Mouse (Mus musculus) CD4-positive, CD25-positive, alpha-beta regulatory T cell, adult 9 weeks (primary cell): ENCODE data around the gene Tepsin. TPM values are rescaled to one million over a fixed set of nuclear protein-coding genes. Genes with fewer than 3 reads are reported as not detected.

Experiments used
- polyA plus RNA-seq: library from polyadenylated mRNA; unstranded; fragments of 100-300 nt; shearing (Covaris generic); gene quantifications from one replicate; pipeline ENCODE4 v1.2.1, GENCODE M21; 2017

Tepsin gene
- polyA plus RNA-seq: 39.7 TPM

DNA sequence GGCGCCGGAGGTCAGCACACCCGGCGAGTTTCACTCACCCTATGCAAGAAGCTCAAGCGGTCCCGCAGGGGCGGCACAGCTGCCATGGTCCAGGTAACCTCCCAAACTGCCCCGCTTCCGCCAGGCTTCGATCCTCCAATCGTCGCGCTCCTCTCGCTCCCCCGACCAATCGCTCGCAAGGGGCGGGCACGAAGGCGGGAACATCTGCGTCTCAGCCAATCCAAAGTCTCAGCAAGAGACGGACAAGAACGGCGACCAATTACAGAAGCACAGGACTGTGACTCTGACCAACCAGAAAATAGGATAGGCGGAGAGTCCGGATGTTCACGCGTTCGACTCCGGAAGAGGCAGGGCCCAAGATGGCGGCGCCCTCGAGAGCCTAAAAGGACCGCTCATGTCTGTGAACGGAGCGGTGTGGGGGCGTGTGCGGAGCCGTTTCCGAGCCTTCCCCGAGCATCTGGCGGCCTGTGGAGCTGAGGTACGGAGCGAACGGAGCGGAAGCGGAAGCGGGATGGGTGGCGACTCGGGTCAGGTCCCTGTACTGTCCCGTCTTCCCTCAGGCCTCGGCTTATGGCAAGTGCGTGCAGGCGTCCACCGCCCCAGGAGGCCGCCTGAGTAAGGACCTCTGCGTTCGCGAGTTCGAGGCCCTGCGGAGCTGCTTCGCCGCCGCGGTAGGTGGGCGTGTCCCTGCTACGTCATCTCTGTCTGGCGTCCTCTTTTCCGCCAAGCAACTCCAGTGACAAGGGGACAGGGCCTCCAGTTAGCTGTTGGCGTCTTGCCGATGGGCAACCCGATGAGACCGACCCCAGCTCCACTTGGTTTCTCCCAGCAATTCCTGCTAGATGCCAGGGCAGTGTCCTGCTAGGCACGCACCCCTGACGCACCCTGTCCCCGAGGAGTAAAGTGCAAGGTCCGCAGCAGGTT, at the start of gene Tepsin, which contains the start of gene Ndufaf8:
Gene Tepsin, minus strand, starts transcription at position 144 of the 924 bp plus-strand sequence.
Gene Ndufaf8, plus strand, starts transcription at position 341 of the 924 bp plus-strand sequence.

DNA sequence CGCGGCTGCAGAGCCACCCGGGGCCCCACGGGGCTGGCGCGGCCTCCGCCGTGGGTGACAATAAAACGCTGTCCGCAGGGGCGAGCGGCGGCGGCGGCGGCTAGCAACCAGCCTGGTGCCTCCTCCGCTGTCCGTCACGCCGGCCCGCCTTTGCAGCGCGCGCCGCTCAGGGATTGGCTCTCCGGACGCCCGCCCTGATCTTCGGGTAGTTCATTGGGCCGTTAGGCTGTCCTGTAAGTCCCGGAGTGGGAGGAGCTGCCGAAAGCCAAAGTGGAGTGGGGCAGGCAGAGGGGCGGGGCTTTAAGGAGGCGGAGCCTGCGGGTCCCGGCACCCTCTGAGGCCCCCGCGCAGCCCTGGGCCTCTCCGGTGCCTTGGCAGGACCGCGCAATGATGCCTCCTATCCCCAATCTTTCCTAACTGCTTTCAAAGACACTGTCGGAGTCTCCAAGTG, 11.8 kb downstream of the Tepsin start, which contains the start of gene Cep131:
Gene Cep131, minus strand, starts transcription at position 126 of the 451 bp plus-strand sequence.

DNA sequence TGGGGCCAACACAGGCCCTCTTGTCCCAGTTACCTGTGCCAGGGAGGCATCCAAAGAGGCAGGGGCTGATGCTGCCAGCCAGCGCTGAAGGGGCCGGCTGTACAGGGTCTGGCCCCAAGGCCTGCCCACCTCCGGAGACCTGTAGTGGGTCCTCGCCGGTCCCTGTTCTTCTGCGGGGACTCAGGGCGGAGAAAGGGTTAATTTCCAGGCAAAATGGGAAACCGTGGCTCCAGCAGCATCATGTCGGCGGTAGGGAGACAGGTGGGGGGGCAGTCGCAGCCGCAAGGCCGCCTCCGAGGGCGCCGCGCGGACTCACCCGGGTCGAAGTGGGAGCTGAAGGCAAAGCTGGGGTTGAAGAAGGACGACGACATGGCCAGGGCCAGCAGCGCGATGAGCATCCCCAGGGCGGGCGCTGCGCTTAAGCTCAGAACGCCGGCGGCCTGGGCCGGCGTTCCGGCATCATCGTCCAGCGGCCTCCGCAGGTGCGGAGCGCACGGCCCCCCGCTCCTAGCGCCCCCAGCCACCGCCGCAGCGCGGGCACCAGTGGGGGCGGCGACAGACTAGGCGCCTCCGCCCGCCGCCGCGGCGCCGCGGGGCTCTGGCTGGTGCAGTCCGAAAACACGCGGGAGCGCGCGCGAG, 51.9 kb downstream of the Tepsin start, which contains the start of gene Aatk:
Gene Aatk, minus strand, starts transcription at position 615 of the 639 bp plus-strand sequence.

Other genes with a start within 250 kb of the Tepsin start
- gene Chmp6, start 185.3 kb downstream of the Tepsin start, polyA plus RNA-seq: 50.4 TPM
- 16.9 TPM for gene Baiap2, start 156.0 kb downstream of the Tepsin start, polyA plus RNA-seq
- not detected for gene Aatk, start 51.6 kb downstream of the Tepsin start, polyA plus RNA-seq
- 2.0 TPM for gene Cep131, start 11.9 kb downstream of the Tepsin start, polyA plus RNA-seq
- 108 TPM for gene Ndufaf8, start 197 bp upstream of the Tepsin start, polyA plus RNA-seq
- 151 TPM for gene Slc38a10, start 52.6 kb upstream of the Tepsin start, polyA plus RNA-seq
- not detected for gene Bahcc1, start 134.2 kb upstream of the Tepsin start, polyA plus RNA-seq
- gene Actg1, start 249.8 kb upstream of the Tepsin start, polyA plus RNA-seq: 2,599 TPM